ENCODE assay signal across 9 mouse cellular contexts in genomic region chr6:34869225-34869915, GRCm38 (mm10). TPM values are rescaled to one million over a fixed set of nuclear protein-coding genes. Genes with fewer than 3 reads are reported as not detected.
A peak's percentile ranks its signal among the peaks of the same experiment; 100 is the strongest.
DNase-seq lines count a peak whose midpoint lies in the region; ATAC-seq and TF ChIP-seq lines count a peak whose summit lies in the region.
"Had no signal": no experiment of that assay in that cellular context is flagged by ENCODE, and none has a peak within 500 bp of the region (broad histone marks: within the 10 kb centered on the region; RNA-seq: fewer than 3 reads in every experiment).

No protein-coding gene starts in this region.

- TF ChIP-seq POLR2A in small intestine, adult 2 months (IDR thresholded peaks at IDR 0.05; ENCODE audit: low read depth, low read length): no peak

- no peak for TF ChIP-seq CTCF in small intestine, adult 2 months (IDR thresholded peaks at IDR 0.05; ENCODE audit: extremely low read depth, insufficient read length, insufficient replicate concordance, low read depth, low read length)

- no peak for DNase-seq in heart, adult 8-10 months (ENCODE audit: low spot score)
- DNase-seq in c-Kit-positive CD71-negative TER-119-negative erythroid progenitor cells, embryonic 14.5 days (ENCODE audit: low read depth): peak; percentile 76
- DNase-seq in kidney, postnatal 36 days: peak; percentile 57 to 69
- DNase-seq in ovary, postnatal 10 days (ENCODE audit: low spot score): no peak

- peak overlapping the region; percentile 58; the same call in 1 of the 2 replicates for H3K27ac ChIP-seq in heart, embryonic 11.5 days (ENCODE audit: low read depth, low read length)
- peak overlapping the region; percentile 57 for H3K27ac ChIP-seq in small intestine, adult 2 months (ENCODE audit: insufficient read depth, low read depth, low read length)
- no peak overlapping the region for H3K27ac ChIP-seq in hindbrain, embryonic 13.5 days
- no peak overlapping the region for H3K27ac ChIP-seq in midbrain, embryonic 13.5 days

- H3K27me3 ChIP-seq in heart, embryonic 11.5 days (ENCODE audit: control insufficient read depth, insufficient read depth, low read length): no peaks in the 10 kb centered on the region
- no peaks in the 10 kb centered on the region for H3K27me3 ChIP-seq in small intestine, adult 2 months (ENCODE audit: control insufficient read depth, insufficient read depth, low read length)
- H3K27me3 ChIP-seq in hindbrain, embryonic 13.5 days: no peaks in the 10 kb centered on the region
- no peaks in the 10 kb centered on the region for H3K27me3 ChIP-seq in midbrain, embryonic 13.5 days
- H3K27me3 ChIP-seq: limb, embryonic 12.5 days had no signal

- H3K9me3 ChIP-seq in heart, embryonic 11.5 days (replicated peaks; ENCODE audit: control insufficient read depth, low read length): no peaks in the 10 kb centered on the region
- no peaks in the 10 kb centered on the region for H3K9me3 ChIP-seq in hindbrain, embryonic 13.5 days
- no peaks in the 10 kb centered on the region for H3K9me3 ChIP-seq in midbrain, embryonic 13.5 days
- H3K9me3 ChIP-seq: limb, embryonic 12.5 days had no signal

- peak; percentile 43; the same call in 1 of the 2 replicates for ATAC-seq in heart, embryonic 11.5 days (replicated peaks; ENCODE audit: insufficient number of reproducible peaks, low FRiP score, low TSS enrichment)
- ATAC-seq in hindbrain, embryonic 13.5 days (ENCODE audit: low FRiP score): no peak
- ATAC-seq in midbrain, embryonic 13.5 days: no peak

- H3K36me3 ChIP-seq in heart, embryonic 11.5 days (ENCODE audit: control insufficient read depth, insufficient read depth, low read length): no peaks in the 10 kb centered on the region
- H3K36me3 ChIP-seq in small intestine, adult 2 months (ENCODE audit: control insufficient read depth, insufficient read depth, low read length): peaks cover 3% of the 10 kb centered on the region
- H3K36me3 ChIP-seq in hindbrain, embryonic 13.5 days: no peaks in the 10 kb centered on the region; the same call in 1 of the 2 replicates
- peaks cover 6% of the 10 kb centered on the region; the same call in 1 of the 2 replicates for H3K36me3 ChIP-seq in midbrain, embryonic 13.5 days

- H3K4me2 ChIP-seq in heart, embryonic 11.5 days: peak overlapping the region; percentile 41
- H3K4me2 ChIP-seq in hindbrain, embryonic 13.5 days: no peak overlapping the region
- H3K4me2 ChIP-seq in midbrain, embryonic 13.5 days (replicated peaks): no peak overlapping the region
- H3K4me2 ChIP-seq: limb, embryonic 12.5 days had no signal

- no peak overlapping the region for H3K9ac ChIP-seq in heart, embryonic 11.5 days (ENCODE audit: low read depth, low read length)
- H3K9ac ChIP-seq in hindbrain, embryonic 13.5 days: no peak overlapping the region
- H3K9ac ChIP-seq in midbrain, embryonic 13.5 days (replicated peaks): no peak overlapping the region
- H3K9ac ChIP-seq: limb, embryonic 12.5 days had no signal

- peaks cover 24% of the 10 kb centered on the region for H3K4me1 ChIP-seq in heart, embryonic 11.5 days (ENCODE audit: control insufficient read depth, insufficient read depth, low read length)
- H3K4me1 ChIP-seq in small intestine, adult 2 months (ENCODE audit: control insufficient read depth, insufficient read depth, insufficient read length, low read length): peaks cover 26% of the 10 kb centered on the region
- H3K4me1 ChIP-seq in hindbrain, embryonic 13.5 days (replicated peaks): 0 out of 2 replicates have a peak, but pooled peaks cover 6% of the 10 kb centered on the region
- peaks cover 8% of the 10 kb centered on the region; the same call in 1 of the 2 replicates for H3K4me1 ChIP-seq in midbrain, embryonic 13.5 days (replicated peaks)

- 41% methylated on average over 13 of the region's 13 CpGs for WGBS in heart, embryonic 11.5 days (ENCODE audit: insufficient replicate concordance)
- 37% methylated on average over 13 of the region's 13 CpGs for WGBS in small intestine, adult 2 months
- 86% methylated on average over 13 of the region's 13 CpGs for WGBS in hindbrain, embryonic 13.5 days
- 87% methylated on average over 13 of the region's 13 CpGs for WGBS in midbrain, embryonic 13.5 days

- H3K4me3 ChIP-seq in heart, embryonic 11.5 days (ENCODE audit: low read depth, low read length): no peak overlapping the region
- H3K4me3 ChIP-seq in small intestine, adult 2 months (ENCODE audit: low read depth, low read length): no peak overlapping the region
- no peak overlapping the region for H3K4me3 ChIP-seq in hindbrain, embryonic 13.5 days
- H3K4me3 ChIP-seq in midbrain, embryonic 13.5 days (replicated peaks): no peak overlapping the region
- H3K4me3 ChIP-seq: limb, embryonic 12.5 days had no signal

RNA-seq across cellular contexts. Expression of gene Tmem140, which starts 6.4 kb away (rescaled TPM):
- 0.39 and 0.62 TPM in 2 replicates for polyA plus RNA-seq in heart, embryonic 11.5 days (2014; fragmentation: Nextera tagmentation; extraction: Ambion mirVana)
- 10 to 100 TPM; 17.8 to 27.1 (median 24.5) TPM for total RNA-seq in heart, adult 8-10 months (2022)
- polyA plus RNA-seq in small intestine, adult 2 months (2012; rRNA removed): 10.3 and 51.1 TPM in 2 replicates
- polyA plus RNA-seq in hindbrain, embryonic 13.5 days (2015; fragmentation: Nextera tagmentation; extraction: Ambion mirVana): 1.3 and 1.6 TPM in 2 replicates
- polyA plus RNA-seq in midbrain, embryonic 13.5 days (2015; fragmentation: Nextera tagmentation; extraction: Ambion mirVana): 0.96 and 1.5 TPM in 2 replicates

RNA-seq across cellular contexts. Expression of gene Cyren, which starts 8.5 kb away (rescaled TPM):
- 10.2 and 11.2 TPM in 2 replicates for polyA plus RNA-seq in heart, embryonic 11.5 days (2014; fragmentation: Nextera tagmentation; extraction: Ambion mirVana)
- total RNA-seq in heart, adult 8-10 months (2022): 1 to 10 TPM; 3.7 to 4.2 (median 3.8) TPM
- polyA plus RNA-seq in small intestine, adult 2 months (2012; rRNA removed): 1.4 and 1.6 TPM in 2 replicates
- 10.1 and 11.2 TPM in 2 replicates for polyA plus RNA-seq in hindbrain, embryonic 13.5 days (2015; fragmentation: Nextera tagmentation; extraction: Ambion mirVana)
- polyA plus RNA-seq in midbrain, embryonic 13.5 days (2015; fragmentation: Nextera tagmentation; extraction: Ambion mirVana): 11.6 and 12.1 TPM in 2 replicates

RNA-seq across cellular contexts. Expression of gene Wdr91, which starts 41.3 kb away (rescaled TPM):
- 12.4 and 13.0 TPM in 2 replicates for polyA plus RNA-seq in heart, embryonic 11.5 days (2014; fragmentation: Nextera tagmentation; extraction: Ambion mirVana)
- 10 to 100 TPM; 11.6 to 15.9 (median 13.3) TPM for total RNA-seq in heart, adult 8-10 months (2022)
- 3.3 and 4.7 TPM in 2 replicates for polyA plus RNA-seq in small intestine, adult 2 months (2012; rRNA removed)
- polyA plus RNA-seq in hindbrain, embryonic 13.5 days (2015; fragmentation: Nextera tagmentation; extraction: Ambion mirVana): 12.5 and 14.5 TPM in 2 replicates
- 12.0 and 13.9 TPM in 2 replicates for polyA plus RNA-seq in midbrain, embryonic 13.5 days (2015; fragmentation: Nextera tagmentation; extraction: Ambion mirVana)

RNA-seq across cellular contexts. Expression of gene Stra8, which starts 50.6 kb away (rescaled TPM):
- polyA plus RNA-seq in heart, embryonic 11.5 days (2014; fragmentation: Nextera tagmentation; extraction: Ambion mirVana): not detected in 2 replicates
- not detected for total RNA-seq in heart, adult 8-10 months (2022)
- not detected in 2 replicates for polyA plus RNA-seq in small intestine, adult 2 months (2012; rRNA removed)
- not detected in 2 replicates for polyA plus RNA-seq in hindbrain, embryonic 13.5 days (2015; fragmentation: Nextera tagmentation; extraction: Ambion mirVana)
- not detected in 2 replicates for polyA plus RNA-seq in midbrain, embryonic 13.5 days (2015; fragmentation: Nextera tagmentation; extraction: Ambion mirVana)
- polyA plus RNA-seq: limb, embryonic 12.5 days had no signal

Comparison
In these comparisons a context has a peak if more than half of its experiments do, and no peak if none do; other contexts are left out.
1. H3K27ac ChIP-seq: peak in heart, embryonic 11.5 days (single experiment) and small intestine, adult 2 months (single experiment); none in hindbrain, embryonic 13.5 days (single experiment) and midbrain, embryonic 13.5 days (single experiment).
2. DNase-seq: peak in c-Kit-positive CD71-negative TER-119-negative erythroid progenitor cells, embryonic 14.5 days (single experiment) and kidney, postnatal 36 days (2 of 2); none in heart, adult 8-10 months (single experiment) and ovary, postnatal 10 days (single experiment).